Mouse (Mus musculus) limb, embryonic 12.5 days (tissue): Measurements from ENCODE around the gene Lpar3. TPM values are rescaled to one million over a fixed set of nuclear protein-coding genes. Genes with fewer than 3 reads are reported as not detected.
A peak's percentile ranks its signal among the peaks of the same experiment; 100 is the strongest.

Source experiments
- ATAC-seq: fragments of 200-750 bp; cut with Nextera tagmentation; 2 replicates; pipeline ENCODE4 v1.8.0; 2017; ENCODE audit warnings: low read depth, moderate TSS enrichment; ENCODE audit not compliant: insufficient number of reproducible peaks, insufficient read depth, low FRiP score, low TSS enrichment
- H3K27ac ChIP-seq: fragments of 300-500 bp; sonication (generic); 2 replicates; pipeline ENCODE4 v1.5.1; 2016; ENCODE audit warnings: mild to moderate bottlenecking, moderate library complexity
- H3K27me3 ChIP-seq: fragments of 300-500 bp; sonication (generic); 2 replicates; pipeline ENCODE4 v1.6.1; 2016; ENCODE audit warnings: mild to moderate bottlenecking, moderate library complexity
- H3K36me3 ChIP-seq: fragments of 300-500 bp; sonication (generic); 2 replicates; pipeline ENCODE4 v1.6.1; 2016; ENCODE audit warnings: mild to moderate bottlenecking, moderate library complexity
- H3K4me1 ChIP-seq: fragments of 300-500 bp; sonication (generic); replicated peaks from 2 replicates; pipeline ENCODE4 v1.6.1; 2016
- H3K4me2 ChIP-seq: fragments of 300-500 bp; sonication (generic); 2 replicates; pipeline ENCODE4 v1.6.1; 2016; ENCODE audit warnings: mild to moderate bottlenecking, moderate library complexity
- H3K4me3 ChIP-seq: fragments of 300-500 bp; sonication (generic); replicated peaks from 2 replicates; pipeline ENCODE4 v1.5.1; 2016; ENCODE audit warnings: mild to moderate bottlenecking
- H3K9ac ChIP-seq: fragments of 300-500 bp; sonication (generic); replicated peaks from 2 replicates; pipeline ENCODE4 v1.6.1; 2016; ENCODE audit warnings: mild to moderate bottlenecking, moderate library complexity
- H3K9me3 ChIP-seq: fragments of 300-500 bp; sonication (generic); 2 replicates; pipeline ENCODE4 v1.6.1; 2016; ENCODE audit warnings: mild to moderate bottlenecking, moderate library complexity
- WGBS: fragments of 180-500 bp; shearing (Covaris S2); methylation state at CpG from one replicate; pipeline ENCODE4 v1.1.7; 2016; 5-methylcytosine and 5-hydroxymethylcytosine counted together
- polyA plus RNA-seq: library from polyadenylated mRNA; unstranded; fragments of >200 nt; fragmentation: Nextera tagmentation; extraction: Ambion mirVana; gene quantifications from 2 replicates; pipeline ENCODE4 v1.2.1, GENCODE M21; 2016

The Lpar3 gene
- 0.64 and 1.0 TPM in 2 replicates for polyA plus RNA-seq

DNA sequence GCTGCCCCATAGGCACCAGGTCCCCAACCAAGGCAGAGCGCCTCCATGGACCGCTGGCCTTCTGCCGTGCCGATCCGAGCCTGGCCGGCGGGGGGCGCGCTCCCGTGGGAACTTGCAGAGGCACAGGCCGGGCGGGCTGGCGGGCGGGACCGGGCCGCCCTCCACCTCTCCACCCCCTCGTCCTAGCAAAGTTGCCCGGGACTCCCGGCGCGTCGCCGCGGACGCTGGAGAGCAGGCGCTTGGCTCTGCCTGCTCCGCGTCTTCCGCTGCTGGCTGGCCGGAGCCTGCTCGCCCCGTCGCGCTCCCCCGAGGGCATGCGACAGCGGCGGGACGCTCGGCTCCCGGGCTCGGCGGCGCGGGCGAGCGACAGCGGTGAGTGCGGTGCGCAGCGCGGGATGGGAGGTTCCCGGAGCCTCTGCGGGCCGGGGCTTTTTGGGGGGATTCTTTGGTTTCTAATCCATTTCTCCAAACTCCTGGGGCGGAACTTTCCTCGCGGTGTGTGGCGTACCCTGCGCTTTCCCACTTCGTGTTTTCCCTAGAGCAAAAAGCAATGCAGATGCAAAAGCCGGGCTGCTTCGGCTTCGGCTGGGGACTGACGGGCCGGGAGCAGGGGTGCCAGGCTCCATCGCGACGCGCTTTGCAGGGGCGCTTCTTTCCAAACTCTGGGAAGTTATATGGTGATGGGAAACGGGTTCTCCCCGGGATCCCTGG lies at the start of gene Lpar3:
Gene Lpar3, plus strand, starts transcription at position 188 of the 711 bp plus-strand sequence.
- Histone ChIP-seq H3K4me1 (0 out of 2 replicates have a peak, but pooled peaks cover 3% of the 10 kb centered on the region), H3K27me3 (peaks cover 43% of the 10 kb centered on the region), H3K9me3 (no peaks in the 10 kb centered on the region), H3K27ac (peak within 1 kb of the TSS; percentile 17; the same call in 1 of the 2 replicates), H3K4me3 (peak within 1 kb of the TSS; percentile 64), H3K9ac (peak within 1 kb of the TSS; percentile 71), H3K36me3 (no peaks in the 10 kb centered on the region), H3K4me2 (peak within 1 kb of the TSS; percentile 95)
- WGBS = under 1% methylated on average over 71 of the region's 73 CpGs
- peak; percentile 85; the same call in 1 of the 2 replicates for ATAC-seq

DNA sequence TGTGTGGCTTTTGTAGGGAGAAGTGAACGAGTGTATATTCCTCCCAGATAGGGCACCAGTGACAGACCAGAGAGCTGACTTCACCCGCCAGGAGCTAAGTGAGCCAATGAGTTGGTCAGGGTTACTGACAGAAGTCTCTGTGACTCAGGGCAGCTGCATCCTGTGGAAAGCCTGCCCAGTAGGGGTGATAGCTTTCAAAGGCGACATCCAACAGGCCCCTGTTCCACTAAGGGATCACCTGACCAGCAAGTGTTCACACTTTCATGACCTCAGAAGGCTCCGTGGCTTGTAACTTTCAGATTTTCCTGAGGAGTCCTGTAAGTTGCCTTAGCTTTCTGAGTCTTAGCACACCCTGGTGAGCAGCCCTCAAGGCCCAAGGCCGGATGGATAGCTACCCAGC lies 47.7 kb upstream of the Lpar3 start:
- Histone ChIP-seq H3K9me3 (no peaks in the 10 kb centered on the region), H3K4me3 (no peak overlapping the region), H3K9ac (no peak overlapping the region), H3K36me3 (no peaks in the 10 kb centered on the region), H3K27ac (no peak overlapping the region), H3K4me2 (no peak overlapping the region), H3K27me3 (no peaks in the 10 kb centered on the region), H3K4me1 (no peaks in the 10 kb centered on the region)
- WGBS = 67% methylated on average over 5 of the region's 5 CpGs
- no peak for ATAC-seq

DNA sequence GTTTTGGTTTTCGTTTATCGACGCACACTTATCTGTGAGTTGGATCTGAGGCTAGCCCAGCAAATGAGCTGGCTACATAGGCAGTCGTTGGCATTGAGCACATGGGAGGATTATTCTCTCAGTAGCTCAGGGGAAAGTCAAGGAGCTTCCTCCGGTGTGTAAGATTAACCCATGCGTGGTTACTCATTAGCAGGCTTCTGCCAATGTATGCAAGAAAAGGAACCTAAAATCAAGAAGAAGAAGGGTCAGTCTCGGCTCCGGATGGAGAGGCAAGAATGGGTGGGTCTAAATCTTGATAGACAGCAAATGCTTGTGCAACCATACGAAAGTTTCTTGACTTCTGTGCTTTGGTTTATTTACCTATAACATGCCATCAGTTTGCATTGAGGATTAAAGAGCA lies 46.5 kb upstream of the Lpar3 start:
- no peak for ATAC-seq

DNA sequence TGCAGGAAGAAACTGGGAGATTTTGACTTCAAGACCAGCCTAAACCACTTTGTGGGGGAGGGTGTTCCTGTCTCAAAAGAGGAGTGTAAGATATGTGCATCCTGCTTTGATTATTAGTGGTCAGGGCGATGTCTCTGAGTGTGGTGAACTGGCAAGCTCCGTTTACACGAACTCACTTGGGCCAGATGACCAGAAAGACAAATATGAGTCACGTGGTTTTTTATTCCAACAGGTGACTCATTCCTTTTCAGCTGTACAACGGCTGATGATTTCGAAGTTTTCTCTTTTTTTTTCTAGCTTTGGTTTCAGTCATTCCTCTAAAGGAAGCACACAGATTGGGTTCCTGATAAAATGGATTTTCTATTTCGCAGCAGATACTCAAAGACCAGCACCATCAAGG lies 43.5 kb upstream of the Lpar3 start:
- Histone ChIP-seq H3K27ac (no peak overlapping the region), H3K9me3 (no peaks in the 10 kb centered on the region), H3K4me1 (no peaks in the 10 kb centered on the region), H3K27me3 (no peaks in the 10 kb centered on the region), H3K4me3 (no peak overlapping the region), H3K36me3 (no peaks in the 10 kb centered on the region), H3K4me2 (no peak overlapping the region), H3K9ac (no peak overlapping the region)
- no peak for ATAC-seq
- WGBS = 83% methylated on average over 7 of the region's 7 CpGs

More for the DNA sequence above, 46.5 kb upstream of the Lpar3 start:
- Histone ChIP-seq H3K27ac (no peak overlapping the region), H3K9me3 (no peaks in the 10 kb centered on the region), H3K27me3 (no peaks in the 10 kb centered on the region), H3K36me3 (no peaks in the 10 kb centered on the region), H3K4me1 (no peaks in the 10 kb centered on the region), H3K4me2 (no peak overlapping the region), H3K9ac (no peak overlapping the region), H3K4me3 (no peak overlapping the region)
- 91% methylated on average over 9 of the region's 9 CpGs for WGBS

DNA sequence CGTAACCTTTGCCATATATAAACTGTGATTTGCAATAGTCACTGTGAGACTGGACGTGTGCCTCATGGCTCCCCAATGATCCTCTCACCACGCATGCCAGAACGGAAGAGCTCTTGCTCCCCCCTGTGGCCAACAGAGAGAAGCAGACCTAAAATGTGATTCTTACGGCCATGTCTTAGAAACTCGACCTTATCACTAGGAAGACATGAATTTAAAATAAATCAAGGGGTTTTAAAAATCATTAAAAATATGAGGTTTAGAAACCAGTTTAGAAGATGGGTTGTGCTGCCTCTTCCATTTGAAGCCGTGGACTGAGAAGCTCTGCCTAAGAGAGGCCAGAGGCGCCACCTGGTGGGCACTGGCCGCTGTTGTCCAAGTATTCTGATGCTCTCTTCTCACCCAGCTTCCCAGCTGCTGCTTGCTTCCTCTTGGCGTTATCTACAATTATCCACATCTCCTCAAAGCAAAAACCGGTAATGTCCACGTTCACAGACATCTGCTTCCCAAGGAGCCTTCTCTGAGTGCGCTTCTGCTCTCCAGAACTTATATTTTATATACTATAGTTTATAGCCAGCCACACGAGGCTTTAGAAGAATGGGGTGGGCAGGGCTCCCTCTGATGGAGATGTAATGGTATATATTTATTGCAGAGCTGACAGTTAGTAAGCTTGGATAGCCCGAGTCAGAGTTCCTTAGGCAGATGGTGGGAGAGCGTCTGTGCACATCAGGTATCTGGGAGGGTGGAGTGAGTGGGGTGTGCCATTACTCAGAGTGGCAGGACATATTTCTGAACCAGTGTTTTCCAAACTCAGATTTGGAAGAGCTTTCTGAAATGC lies 42.8 kb upstream of the Lpar3 start:
- H3K4me1 ChIP-seq = no peaks in the 10 kb centered on the region
- WGBS = 6% methylated on average over 16 of the region's 16 CpGs
- ATAC-seq = no peak; the same call in 1 of the 2 replicates
- H3K4me2 ChIP-seq = peak overlapping the region; percentile 51
- no peak overlapping the region for H3K9ac ChIP-seq
- no peak overlapping the region for H3K27ac ChIP-seq
- H3K27me3 ChIP-seq = no peaks in the 10 kb centered on the region
- no peaks in the 10 kb centered on the region for H3K9me3 ChIP-seq
- H3K4me3 ChIP-seq = peak overlapping the region; percentile 28
- H3K36me3 ChIP-seq = no peaks in the 10 kb centered on the region

DNA sequence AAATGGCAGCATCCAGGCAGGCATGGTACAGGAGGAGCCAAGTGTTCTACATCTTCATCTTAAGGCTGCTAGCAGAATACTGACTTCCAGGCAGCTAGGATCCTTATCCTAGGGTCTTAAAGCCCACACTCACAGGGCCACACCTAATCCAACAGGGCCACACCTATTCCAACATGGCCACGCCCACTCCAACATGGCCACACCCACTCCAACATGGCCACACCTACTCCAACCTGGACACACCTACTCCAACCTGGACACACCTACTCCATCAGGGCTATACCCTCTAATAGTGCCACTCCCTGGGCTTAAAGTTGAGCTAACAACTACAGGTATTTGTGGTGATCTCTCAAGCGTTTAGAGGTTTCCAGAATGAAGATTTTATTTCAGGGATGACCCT lies 40.4 kb upstream of the Lpar3 start:
- Histone ChIP-seq H3K9ac (no peak overlapping the region), H3K4me1 (no peaks in the 10 kb centered on the region), H3K27me3 (peaks cover 9% of the 10 kb centered on the region), H3K36me3 (no peaks in the 10 kb centered on the region), H3K4me3 (no peak overlapping the region), H3K27ac (no peak overlapping the region), H3K4me2 (no peak overlapping the region), H3K9me3 (no peaks in the 10 kb centered on the region)
- ATAC-seq = no peak
- WGBS = 43% methylated on average over 2 of the region's 2 CpGs

DNA sequence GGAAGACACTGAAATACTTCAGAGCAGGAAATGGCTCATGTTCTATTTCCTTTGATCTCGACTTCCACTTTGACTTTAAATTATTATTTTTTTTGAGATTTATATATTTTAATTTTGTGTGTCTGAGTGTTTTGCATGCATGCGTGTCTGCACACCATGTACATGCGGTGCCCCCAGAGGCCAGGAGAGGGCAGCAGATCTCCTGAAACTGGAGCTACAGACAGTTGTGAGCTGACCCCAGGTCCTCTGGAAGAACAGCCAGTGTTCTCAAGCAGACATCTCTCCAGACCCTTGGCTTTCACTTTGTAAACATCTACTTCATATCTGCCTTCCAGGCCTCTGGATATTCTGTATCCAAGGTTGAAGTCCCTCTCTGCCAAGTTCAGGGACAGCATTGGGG lies 39.8 kb upstream of the Lpar3 start:
- 25% methylated on average over 3 of the region's 3 CpGs for WGBS
- no peak overlapping the region for H3K9ac ChIP-seq
- no peaks in the 10 kb centered on the region for H3K36me3 ChIP-seq
- H3K27me3 ChIP-seq = peaks cover 9% of the 10 kb centered on the region
- no peaks in the 10 kb centered on the region for H3K9me3 ChIP-seq
- no peaks in the 10 kb centered on the region for H3K4me1 ChIP-seq
- H3K4me3 ChIP-seq = no peak overlapping the region
- H3K4me2 ChIP-seq = no peak overlapping the region
- H3K27ac ChIP-seq = no peak overlapping the region
- no peak for ATAC-seq

DNA sequence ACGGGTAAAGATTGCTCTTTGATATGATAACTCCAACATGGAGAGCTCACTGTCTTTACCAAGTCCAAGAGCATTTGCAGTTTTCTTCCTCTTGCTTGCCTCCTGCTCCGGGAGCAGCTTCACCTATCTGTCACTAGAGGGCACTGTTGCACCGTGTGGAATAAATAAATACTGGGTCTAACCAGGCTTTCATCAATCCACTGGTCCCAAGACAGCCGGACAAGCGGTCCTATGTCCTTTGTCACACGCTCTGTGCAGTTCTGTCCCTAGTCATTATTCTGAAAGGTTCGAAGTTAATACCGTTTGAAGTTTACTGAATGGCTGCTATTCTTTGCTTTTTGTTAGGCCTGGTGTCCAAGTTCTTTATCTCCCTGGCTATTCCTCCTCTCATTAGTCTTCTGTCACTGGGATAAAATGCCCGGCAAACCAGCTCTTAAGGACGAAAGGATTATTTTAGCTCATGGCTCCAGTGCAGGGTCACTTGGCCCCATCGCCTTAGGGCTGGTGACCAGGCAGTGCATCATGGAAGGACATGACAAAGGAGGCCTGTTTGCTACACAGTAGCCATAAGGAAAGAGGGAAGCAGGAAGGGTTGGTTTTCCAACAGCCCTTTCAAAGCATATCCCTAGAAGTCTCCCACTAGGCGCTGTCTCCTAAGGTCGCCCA lies 35.6 kb upstream of the Lpar3 start:
- ATAC-seq = no peak
- H3K36me3 ChIP-seq = no peaks in the 10 kb centered on the region
- H3K4me1 ChIP-seq = no peaks in the 10 kb centered on the region
- peaks cover 9% of the 10 kb centered on the region for H3K27me3 ChIP-seq
- no peak overlapping the region for H3K27ac ChIP-seq
- H3K9me3 ChIP-seq = no peaks in the 10 kb centered on the region
- no peak overlapping the region for H3K4me3 ChIP-seq
- no peak overlapping the region for H3K4me2 ChIP-seq
- 35% methylated on average over 13 of the region's 13 CpGs for WGBS
- no peak overlapping the region for H3K9ac ChIP-seq

DNA sequence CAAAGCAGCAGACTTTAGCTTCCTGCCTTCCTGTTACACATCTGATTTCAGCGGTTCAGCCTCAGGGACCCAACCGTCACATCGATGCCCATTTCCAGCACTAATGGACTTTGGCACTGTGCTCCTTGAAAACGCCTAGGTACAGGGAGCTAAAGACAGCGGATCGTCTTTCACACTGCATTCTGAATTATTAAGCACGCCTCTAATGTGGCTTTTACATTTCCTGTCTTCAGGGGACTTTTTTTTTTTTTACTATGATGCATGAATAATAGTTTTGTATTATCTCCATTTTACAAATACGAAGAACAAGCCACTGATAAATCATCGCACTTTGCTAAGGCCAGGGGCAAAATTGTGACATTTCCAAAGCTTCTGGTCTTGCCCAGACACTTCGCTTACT lies 34.7 kb upstream of the Lpar3 start:
- Histone ChIP-seq H3K27ac (no peak overlapping the region), H3K4me1 (no peaks in the 10 kb centered on the region), H3K9ac (no peak overlapping the region), H3K27me3 (peaks cover 9% of the 10 kb centered on the region), H3K4me2 (no peak overlapping the region), H3K4me3 (no peak overlapping the region), H3K9me3 (no peaks in the 10 kb centered on the region), H3K36me3 (no peaks in the 10 kb centered on the region)
- ATAC-seq = no peak
- WGBS = 73% methylated on average over 10 of the region's 10 CpGs

DNA sequence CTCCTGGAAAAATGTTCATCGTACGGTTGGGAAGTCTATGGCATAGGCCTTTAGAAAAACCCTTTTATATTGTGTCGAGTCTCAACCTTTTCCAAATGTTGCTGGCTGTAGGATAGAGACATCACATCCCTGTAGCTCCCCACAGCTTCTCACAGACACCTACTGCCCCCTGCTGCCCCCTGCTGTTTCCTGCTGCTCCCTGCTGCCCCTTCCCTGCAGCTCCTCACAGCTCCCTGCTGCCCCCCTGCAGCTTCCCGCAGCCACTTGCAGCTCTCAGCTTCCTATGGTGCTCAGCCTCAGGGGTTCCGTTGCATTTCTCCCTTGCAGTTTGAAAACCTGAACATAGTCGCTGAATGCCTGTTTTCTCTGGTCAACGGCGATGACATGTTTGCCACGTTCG lies 30.8 kb upstream of the Lpar3 start:
- no peak overlapping the region for H3K4me2 ChIP-seq
- no peak overlapping the region for H3K9ac ChIP-seq
- WGBS = 68% methylated on average over 10 of the region's 10 CpGs
- no peak overlapping the region for H3K27ac ChIP-seq
- no peaks in the 10 kb centered on the region; the same call in 1 of the 2 replicates for H3K27me3 ChIP-seq
- ATAC-seq = no peak
- no peaks in the 10 kb centered on the region for H3K36me3 ChIP-seq
- no peak overlapping the region for H3K4me3 ChIP-seq
- H3K4me1 ChIP-seq = no peaks in the 10 kb centered on the region
- no peaks in the 10 kb centered on the region for H3K9me3 ChIP-seq

DNA sequence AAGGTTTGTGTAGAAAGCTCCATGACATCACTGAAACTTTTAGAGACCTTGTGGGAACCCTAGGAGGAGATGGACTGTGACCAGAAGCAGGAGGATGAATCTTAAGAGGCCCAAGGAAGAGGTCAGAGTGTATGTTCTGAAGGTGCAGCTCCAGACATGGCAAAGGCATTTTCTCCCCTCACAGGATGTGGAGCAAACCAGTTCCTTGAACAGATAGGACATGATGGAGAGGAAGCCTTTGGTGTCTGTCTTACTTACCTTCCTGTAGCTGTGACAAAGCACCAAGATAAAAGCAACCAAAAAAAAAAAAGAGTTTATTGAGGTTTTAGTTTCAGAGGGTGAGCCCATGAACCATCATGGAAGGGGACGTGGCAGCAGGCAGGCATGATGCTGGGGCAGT lies 28.3 kb upstream of the Lpar3 start:
- 73% methylated on average over 1 of the region's 1 CpGs for WGBS
- Histone ChIP-seq H3K36me3 (no peaks in the 10 kb centered on the region), H3K9ac (no peak overlapping the region), H3K4me3 (no peak overlapping the region), H3K9me3 (no peaks in the 10 kb centered on the region), H3K27me3 (no peaks in the 10 kb centered on the region; the same call in 1 of the 2 replicates), H3K27ac (no peak overlapping the region), H3K4me1 (no peaks in the 10 kb centered on the region), H3K4me2 (no peak overlapping the region)
- no peak for ATAC-seq
